Mouse (Mus musculus): ENCODE results near the gene Greb1. TPM values are rescaled to one million over a fixed set of nuclear protein-coding genes. Genes with fewer than 3 reads are reported as not detected.

Greb1 gene
- polyA plus RNA-seq, 2 experiments: 0.41 to 1.1 TPM

- H3K4me2 ChIP-seq (ENCODE audit: low read depth): no peak overlapping the region
- no peaks in the 10 kb centered on the region for H3K27me3 ChIP-seq (ENCODE audit: control insufficient read depth, insufficient read depth, low read length)
- ATAC-seq (ENCODE audit: insufficient read depth) (no peak), DNase-seq (ENCODE audit: low read depth in 3 of 3, low spot score in 3 of 3) (no peak)
- no peak overlapping the region for H3K9ac ChIP-seq (replicated peaks)
- no peak overlapping the region for H3K4me3 ChIP-seq (ENCODE audit: insufficient read depth in 1 of 2, low read depth in 2 of 2, low read length in 2 of 2)
- H3K4me1 ChIP-seq (replicated peaks; ENCODE audit: control insufficient read depth in 2 of 2, insufficient read depth in 2 of 2, low read length in 1 of 2): no peaks in the 10 kb centered on the region
- no peaks in the 10 kb centered on the region for H3K9me3 ChIP-seq (ENCODE audit: control insufficient read depth, low read length)
- WGBS (ENCODE audit: insufficient replicate concordance): 41% methylated on average over 9 of the region's 9 CpGs
- H3K36me3 ChIP-seq (replicated peaks; ENCODE audit: control insufficient read depth, insufficient read depth, low read depth): no peaks in the 10 kb centered on the region
- H3K27ac ChIP-seq: no peak overlapping the region
- TF ChIP-seq EP300 (IDR thresholded peaks at IDR 0.05; ENCODE audit: low read depth): no peak
- no peak for TF ChIP-seq CTCF (IDR thresholded peaks at IDR 0.05; ENCODE audit: low read depth)
These were observed 153.8 kb downstream of the Greb1 start for GRCm38 (mm10) chr12:16646780-16647409.

- H3K27me3 ChIP-seq (ENCODE audit: control insufficient read depth, insufficient read depth, low read length): no peaks in the 10 kb centered on the region
- H3K36me3 ChIP-seq (replicated peaks; ENCODE audit: control insufficient read depth, insufficient read depth, low read depth): no peaks in the 10 kb centered on the region
- no peak overlapping the region for H3K9ac ChIP-seq (replicated peaks)
- no peak for DNase-seq (ENCODE audit: low read depth in 3 of 3, low spot score in 3 of 3)
- H3K4me1 ChIP-seq (replicated peaks; ENCODE audit: control insufficient read depth in 2 of 2, insufficient read depth in 2 of 2, low read length in 1 of 2): no peaks in the 10 kb centered on the region
- no peak overlapping the region for H3K27ac ChIP-seq
- H3K4me2 ChIP-seq (ENCODE audit: low read depth): no peak overlapping the region
- TF ChIP-seq EP300 (IDR thresholded peaks at IDR 0.05; ENCODE audit: low read depth) (no peak), CTCF (IDR thresholded peaks at IDR 0.05; ENCODE audit: low read depth) (no peak)
- no peaks in the 10 kb centered on the region for H3K9me3 ChIP-seq (ENCODE audit: control insufficient read depth, low read length)
- no peak for ATAC-seq (ENCODE audit: insufficient read depth)
- WGBS (ENCODE audit: insufficient replicate concordance): 50% methylated on average over 8 of the region's 8 CpGs
- H3K4me3 ChIP-seq (ENCODE audit: insufficient read depth in 1 of 2, low read depth in 2 of 2, low read length in 2 of 2): no peak overlapping the region
These were observed 156.0 kb downstream of the Greb1 start for GRCm38 (mm10) chr12:16644698-16645097.

GRCm38 (mm10) chr12:16643508-16644345, 157.0 kb downstream of the Greb1 start:
- 54% methylated on average over 12 of the region's 12 CpGs for WGBS (ENCODE audit: insufficient replicate concordance)
- DNase-seq (ENCODE audit: low read depth in 3 of 3, low spot score in 3 of 3): no peak
- no peak overlapping the region for H3K4me3 ChIP-seq (ENCODE audit: insufficient read depth in 1 of 2, low read depth in 2 of 2, low read length in 2 of 2)

GRCm38 (mm10) chr12:16642000-16642399, 158.7 kb downstream of the Greb1 start:
- TF ChIP-seq CTCF (IDR thresholded peaks at IDR 0.05; ENCODE audit: low read depth) (peak; percentile 55), EP300 (IDR thresholded peaks at IDR 0.05; ENCODE audit: low read depth) (no peak)
- Histone ChIP-seq H3K4me3 (ENCODE audit: insufficient read depth in 1 of 2, low read depth in 2 of 2, low read length in 2 of 2) (no peak overlapping the region), H3K9me3 (ENCODE audit: control insufficient read depth, low read length) (no peaks in the 10 kb centered on the region), H3K9ac (replicated peaks) (no peak overlapping the region), H3K4me2 (ENCODE audit: low read depth) (no peak overlapping the region), H3K36me3 (replicated peaks; ENCODE audit: control insufficient read depth, insufficient read depth, low read depth) (no peaks in the 10 kb centered on the region), H3K4me1 (replicated peaks; ENCODE audit: control insufficient read depth in 2 of 2, insufficient read depth in 2 of 2, low read length in 1 of 2) (no peaks in the 10 kb centered on the region), H3K27ac (no peak overlapping the region), H3K27me3 (ENCODE audit: control insufficient read depth, insufficient read depth, low read length) (no peaks in the 10 kb centered on the region)
- WGBS (ENCODE audit: insufficient replicate concordance): 46% methylated on average over 5 of the region's 5 CpGs
- DNase-seq (ENCODE audit: low read depth in 3 of 3, low spot score in 3 of 3) (no peak), ATAC-seq (ENCODE audit: insufficient read depth) (no peak)

More at GRCm38 (mm10) chr12:16643508-16644345, 157.0 kb downstream of the Greb1 start:
- Histone ChIP-seq H3K27ac (no peak overlapping the region), H3K4me1 (replicated peaks; ENCODE audit: control insufficient read depth in 2 of 2, insufficient read depth in 2 of 2, low read length in 1 of 2) (no peaks in the 10 kb centered on the region), H3K9ac (replicated peaks) (no peak overlapping the region), H3K9me3 (ENCODE audit: control insufficient read depth, low read length) (no peaks in the 10 kb centered on the region), H3K4me2 (ENCODE audit: low read depth) (no peak overlapping the region), H3K27me3 (ENCODE audit: control insufficient read depth, insufficient read depth, low read length) (no peaks in the 10 kb centered on the region), H3K36me3 (replicated peaks; ENCODE audit: control insufficient read depth, insufficient read depth, low read depth) (no peaks in the 10 kb centered on the region)
- TF ChIP-seq CTCF (IDR thresholded peaks at IDR 0.05; ENCODE audit: low read depth) (no peak), EP300 (IDR thresholded peaks at IDR 0.05; ENCODE audit: low read depth) (no peak)
- ATAC-seq (ENCODE audit: insufficient read depth): no peak

- no peak for DNase-seq (ENCODE audit: low read depth in 3 of 3, low spot score in 3 of 3)
- no peaks in the 10 kb centered on the region for H3K27me3 ChIP-seq (ENCODE audit: control insufficient read depth, insufficient read depth, low read length)
- no peaks in the 10 kb centered on the region for H3K4me1 ChIP-seq (replicated peaks; ENCODE audit: control insufficient read depth in 2 of 2, insufficient read depth in 2 of 2, low read length in 1 of 2)
- no peak overlapping the region for H3K9ac ChIP-seq (replicated peaks)
- no peaks in the 10 kb centered on the region for H3K36me3 ChIP-seq (replicated peaks; ENCODE audit: control insufficient read depth, insufficient read depth, low read depth)
- H3K4me2 ChIP-seq (ENCODE audit: low read depth): no peak overlapping the region
- 63% methylated on average over 6 of the region's 6 CpGs for WGBS (ENCODE audit: insufficient replicate concordance)
- TF ChIP-seq EP300 (IDR thresholded peaks at IDR 0.05; ENCODE audit: low read depth): no peak
- no peak for TF ChIP-seq CTCF (IDR thresholded peaks at IDR 0.05; ENCODE audit: low read depth)
- no peak for ATAC-seq (ENCODE audit: insufficient read depth)
- no peaks in the 10 kb centered on the region for H3K9me3 ChIP-seq (ENCODE audit: control insufficient read depth, low read length)
- H3K27ac ChIP-seq: no peak overlapping the region
- H3K4me3 ChIP-seq (ENCODE audit: insufficient read depth in 1 of 2, low read depth in 2 of 2, low read length in 2 of 2): no peak overlapping the region
These were observed 160.6 kb downstream of the Greb1 start for GRCm38 (mm10) chr12:16640075-16640474.

All from liver, embryonic 14.5 days (tissue).